Mouse (Mus musculus) bone marrow, adult 2 months (tissue): ENCODE results near the gene Pcbp3. TPM values are rescaled to one million over a fixed set of nuclear protein-coding genes. Genes with fewer than 3 reads are reported as not detected.
A peak's percentile ranks its signal among the peaks of the same experiment; 100 is the strongest.
"Not testable (repeated sequence)": the region's sequence is repeated elsewhere in the genome, so short reads cannot be mapped to it uniquely, and the experiment has no call there.

Experiments used
- H3K27ac ChIP-seq: fragments of 200-500 bp; 2 replicates; pipeline ENCODE4 v1.5.1; 2012; ENCODE audit warnings: low read depth, mild to moderate bottlenecking, control low read depth, inconsistent platforms, low read length; ENCODE audit not compliant: control insufficient read depth, poor library complexity, insufficient read depth
- H3K4me1 ChIP-seq: fragments of 200-500 bp; 2 replicates; pipeline ENCODE4 v1.6.1; 2011; ENCODE audit warnings: low read length; ENCODE audit not compliant: control insufficient read depth, insufficient read depth
- H3K4me3 ChIP-seq: fragments of 200-500 bp; replicated peaks from 2 replicates; pipeline ENCODE3; 2011; ENCODE audit warnings: mild to moderate bottlenecking, low read depth, low read length, control low read depth; ENCODE audit not compliant: control insufficient read depth
- CTCF ChIP-seq: fragments of 200-500 bp; IDR thresholded peaks from 2 replicates; pipeline ENCODE4 v1.5.1; 2011; ENCODE audit warnings: low read length, control low read depth; ENCODE audit not compliant: control insufficient read depth, insufficient read depth
- POLR2A ChIP-seq: fragments of 200-500 bp; IDR thresholded peaks from 2 replicates; pipeline ENCODE4 v1.6.1; 2011; ENCODE audit warnings: low read depth, mild to moderate bottlenecking, control low read depth, low read length, borderline replicate concordance; ENCODE audit not compliant: control insufficient read depth
- WGBS: fragments of 180-500 bp; shearing (Covaris S2); methylation state at CpG from one replicate; pipeline ENCODE4 v1.1.7; 2018; 5-methylcytosine and 5-hydroxymethylcytosine counted together
- polyA plus RNA-seq: library from polyadenylated mRNA; stranded (reverse); fragments of >200 nt; gene quantifications from 2 replicates; pipeline ENCODE4 v1.2.4, GENCODE M21; 2011; ENCODE audit warnings: low replicate concordance; ENCODE audit not compliant: missing spikeins, insufficient read depth, insufficient read length

The Pcbp3 gene
- polyA plus RNA-seq, 1 experiment = 4.3 TPM

DNA sequence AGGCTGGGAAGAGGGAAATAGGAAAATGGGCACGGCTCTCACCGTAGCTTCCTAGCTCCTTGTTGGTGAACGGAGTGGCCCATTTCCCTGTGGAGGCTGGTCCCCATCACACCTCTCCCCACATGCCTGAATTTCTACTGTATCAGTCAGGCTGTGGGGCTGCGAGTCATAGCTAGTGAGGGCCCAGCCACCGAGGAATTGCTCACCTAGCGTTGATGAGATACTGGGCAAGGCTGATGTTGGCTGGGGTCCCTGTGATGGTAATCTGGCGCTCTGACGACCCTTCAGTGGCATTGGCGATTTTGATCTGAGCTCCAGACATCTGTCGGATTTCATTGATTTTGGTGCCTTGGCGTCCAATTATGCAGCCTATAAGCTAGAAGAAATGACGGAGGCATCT is 198.7 kb downstream of the Pcbp3 start:
- TF ChIP-seq CTCF (no peak), POLR2A (no peak)
- Histone ChIP-seq H3K4me1 (no peaks in the 10 kb centered on the region), H3K27ac (no peak overlapping the region), H3K4me3 (no peak overlapping the region)
- 82% methylated on average over 12 of the region's 12 CpGs for WGBS

GRCm38 (mm10) chr10:76762411-76762810 is 199.3 kb downstream of the Pcbp3 start:
- no peak overlapping the region for H3K27ac ChIP-seq
- TF ChIP-seq CTCF (no peak), POLR2A (no peak)
- no peak overlapping the region for H3K4me3 ChIP-seq
- H3K4me1 ChIP-seq = no peaks in the 10 kb centered on the region
- WGBS = 85% methylated on average over 7 of the region's 7 CpGs

DNA sequence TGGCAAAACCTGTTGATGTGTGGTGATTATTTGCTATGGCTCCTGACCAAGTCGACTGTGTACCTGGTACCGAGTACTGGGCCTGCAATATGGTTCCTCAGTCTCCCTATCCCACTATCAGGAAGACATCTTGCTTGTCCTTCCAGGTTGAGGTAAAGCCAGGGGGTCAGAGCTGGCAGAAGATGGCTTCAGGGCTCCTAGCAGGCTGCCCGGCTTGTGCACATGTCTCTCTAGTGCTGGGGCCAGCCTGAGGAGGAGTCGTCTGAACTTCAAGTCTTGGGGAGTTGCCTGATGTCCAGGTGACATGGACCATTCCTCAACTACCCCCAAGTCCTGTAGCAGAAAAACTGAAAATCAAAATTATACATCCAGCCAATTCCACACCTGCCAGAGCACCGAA is 201.8 kb downstream of the Pcbp3 start:
- TF ChIP-seq POLR2A (no peak), CTCF (no peak)
- Histone ChIP-seq H3K4me1 (no peaks in the 10 kb centered on the region), H3K27ac (no peak overlapping the region), H3K4me3 (no peak overlapping the region)
- WGBS = 83% methylated on average over 5 of the region's 5 CpGs

DNA sequence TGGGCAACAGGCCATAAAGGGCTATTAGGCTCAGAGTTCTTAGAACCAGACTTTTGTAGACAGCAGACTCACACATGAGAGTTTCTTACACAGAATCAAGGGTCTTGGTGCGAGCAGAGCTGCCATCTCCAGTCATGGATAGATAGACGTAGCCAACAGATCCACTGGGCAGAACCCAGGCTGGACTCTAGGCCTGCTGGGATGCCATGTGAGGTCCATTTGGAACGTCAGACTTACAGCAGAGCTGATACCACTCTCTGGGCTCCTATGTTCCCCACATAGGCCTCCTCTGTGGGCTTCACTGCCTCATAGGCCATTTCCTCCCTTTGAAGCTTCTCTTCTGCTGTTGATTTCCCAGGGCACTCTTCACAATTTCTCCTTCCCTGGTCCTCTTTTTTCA is 208.0 kb downstream of the Pcbp3 start:
- WGBS = 72% methylated on average over 3 of the region's 3 CpGs
- H3K27ac ChIP-seq = no peak overlapping the region
- TF ChIP-seq CTCF = no peak
- no peak for TF ChIP-seq POLR2A
- H3K4me1 ChIP-seq = no peaks in the 10 kb centered on the region
- no peak overlapping the region for H3K4me3 ChIP-seq

DNA sequence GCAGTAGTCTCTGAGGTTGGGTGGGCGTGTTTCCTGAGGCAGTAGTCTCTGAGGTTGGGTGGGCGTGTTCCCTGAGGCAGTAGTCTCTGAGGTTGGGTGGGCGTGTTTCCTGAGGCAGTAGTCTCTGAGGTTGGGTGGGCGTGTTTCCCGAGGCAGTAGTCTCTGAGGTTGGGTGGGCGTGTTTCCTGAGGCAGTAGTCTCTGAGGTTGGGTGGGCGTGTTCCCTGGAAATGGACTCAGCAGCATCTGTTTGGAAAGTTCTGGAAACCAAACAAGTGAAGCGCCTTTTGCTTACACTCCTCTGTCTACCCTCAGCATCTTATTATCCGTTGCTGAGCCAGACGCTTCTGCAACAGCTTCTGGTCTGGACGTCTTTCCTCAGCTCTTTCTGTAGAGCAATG is 217.4 kb downstream of the Pcbp3 start:
- H3K4me3 ChIP-seq, H3K27ac ChIP-seq, H3K4me1 ChIP-seq: not testable (repeated sequence)
- WGBS = 3% methylated on average over 11 of the region's 11 CpGs

DNA sequence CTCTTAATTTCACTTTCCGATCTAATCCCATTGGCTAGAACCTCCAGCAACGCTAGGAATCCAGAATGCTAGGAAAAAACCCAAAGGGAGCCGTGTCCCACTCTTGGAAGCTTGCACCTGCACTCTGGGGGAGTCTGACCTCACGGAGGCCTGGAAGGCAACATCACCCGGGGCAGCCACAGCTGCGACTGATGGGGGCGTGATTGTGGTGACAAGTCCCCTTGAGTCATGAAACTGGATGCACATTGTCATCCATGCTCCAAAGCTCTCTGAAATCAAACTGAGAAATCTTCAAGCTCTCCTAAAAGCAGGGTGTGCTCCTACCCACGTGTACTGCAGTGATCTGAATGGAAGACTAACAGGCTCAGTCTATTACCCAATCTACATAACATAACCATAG is 224.9 kb downstream of the Pcbp3 start:
- Histone ChIP-seq H3K4me3 (no peak overlapping the region), H3K4me1 (no peaks in the 10 kb centered on the region), H3K27ac (no peak overlapping the region; the same call in 1 of the 2 replicates)
- WGBS = 70% methylated on average over 8 of the region's 8 CpGs
- TF ChIP-seq CTCF (no peak), POLR2A (no peak)

DNA sequence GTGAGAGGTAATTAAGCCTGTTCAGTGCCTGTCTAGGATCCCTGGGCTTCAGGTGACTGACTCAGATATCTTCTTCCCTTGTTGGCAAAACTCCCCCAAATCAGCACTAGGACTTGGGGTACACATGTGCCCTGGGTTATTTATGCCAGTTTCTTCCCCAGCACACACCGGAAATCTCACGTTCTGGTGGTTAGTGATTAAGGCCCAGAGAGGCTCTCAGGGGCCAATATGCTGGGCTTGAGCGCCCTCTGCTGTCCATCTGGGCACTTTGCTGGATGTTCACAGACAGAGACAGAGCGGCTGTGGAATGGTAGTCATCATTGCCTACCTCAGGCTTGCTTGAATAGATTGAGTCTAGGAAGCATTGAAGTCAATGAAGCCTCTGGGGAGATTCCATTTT is 226.7 kb downstream of the Pcbp3 start:
- Histone ChIP-seq H3K4me1 (no peaks in the 10 kb centered on the region), H3K4me3 (no peak overlapping the region), H3K27ac (no peak overlapping the region)
- TF ChIP-seq POLR2A (no peak), CTCF (peak; percentile 79)
- WGBS = 4% methylated on average over 4 of the region's 4 CpGs

GRCm38 (mm10) chr10:76733677-76734068 is 228.0 kb downstream of the Pcbp3 start:
- Histone ChIP-seq H3K27ac (no peak overlapping the region), H3K4me3 (no peak overlapping the region), H3K4me1 (no peaks in the 10 kb centered on the region)
- WGBS = 73% methylated on average over 3 of the region's 3 CpGs
- no peak for TF ChIP-seq POLR2A
- no peak for TF ChIP-seq CTCF

- WGBS = 22% methylated on average over 17 of the region's 17 CpGs
- Histone ChIP-seq H3K27ac (no peak overlapping the region; the same call in 1 of the 2 replicates), H3K4me3 (no peak overlapping the region), H3K4me1 (no peaks in the 10 kb centered on the region)
- TF ChIP-seq POLR2A (no peak), CTCF (peak; percentile 31; the same call in 1 of the 2 replicates)
Measured at GRCm38 (mm10) chr10:76732881-76733676, 228.6 kb downstream of the Pcbp3 start.
